Mouse (Mus musculus) heart, postnatal 14 days (tissue): ENCODE measurements around the gene Ttc41. TPM values are rescaled to one million over a fixed set of nuclear protein-coding genes. Genes with fewer than 3 reads are reported as not detected.

ENCODE experiments used
- DNase-seq, 2 experiments: peaks; one replicate each; pipeline ENCODE4 v3.0.0; 2021 to 2022
- intact Hi-C: fragments of 180-260 bp; cut with DNase I; formaldehyde crosslinking; loops from one replicate; pipeline ENCODE4 v1.15.1; 2025
- microRNA-seq, 2 experiments: library from miRNA; unstranded; fragments of <30 nt; microRNA quantifications; one replicate each; pipeline ENCODE4 v1.2.0; 2021 to 2022
- total RNA-seq, 2 experiments: library from RNA; stranded (reverse); gene quantifications; 2 replicates each; pipeline ENCODE4 v1.2.3; 2021

The Ttc41 gene
- total RNA-seq, 2 experiments from 2014 or later = 1.4 TPM

DNA sequence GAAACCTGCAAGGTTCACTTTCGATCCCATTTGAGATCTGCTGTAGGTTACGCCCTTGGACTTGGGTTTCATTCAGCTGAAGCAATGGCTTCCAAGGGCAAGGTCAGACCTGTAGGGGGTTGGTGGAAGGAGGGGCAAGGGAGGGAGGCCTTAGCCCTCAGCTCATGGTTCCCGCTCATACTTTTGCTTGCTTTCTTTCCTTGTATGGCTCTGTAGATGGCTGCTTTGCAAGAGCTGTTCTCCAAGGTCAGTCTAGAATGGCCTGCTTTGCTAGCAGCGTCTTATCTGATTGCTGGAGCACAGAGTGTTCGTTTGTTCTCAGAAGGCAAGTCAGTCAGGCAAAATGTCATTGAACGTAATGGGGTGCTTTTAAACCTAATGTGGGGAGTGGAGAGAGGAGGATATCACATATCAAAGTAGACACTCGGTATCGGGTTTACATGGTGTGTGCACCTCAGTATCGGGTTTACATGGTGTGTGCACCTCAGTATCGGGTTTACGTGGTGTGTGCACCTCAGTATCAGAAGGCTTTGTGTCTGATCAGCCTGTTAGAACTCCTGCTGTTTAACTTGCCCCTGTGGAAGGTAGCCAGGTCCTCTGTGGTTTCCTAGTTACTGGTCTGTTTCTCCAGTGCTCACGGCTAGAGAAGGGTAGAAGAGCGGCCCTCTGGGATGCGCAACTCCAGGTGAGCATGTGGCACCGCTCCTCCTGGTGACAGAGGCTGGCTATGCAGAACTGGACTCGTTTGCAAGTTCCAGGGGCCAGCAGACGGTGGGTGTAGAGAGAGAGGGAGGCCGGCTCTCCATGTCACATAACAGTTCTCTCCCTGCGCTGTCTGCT, 108.9 kb downstream of the Ttc41 start:
- intact Hi-C loops = loop anchor here (5.0 kb wide), 1 partner anchor 112 kb away; no protein-coding TSS in a partner anchor
- no peak for DNase-seq

DNA sequence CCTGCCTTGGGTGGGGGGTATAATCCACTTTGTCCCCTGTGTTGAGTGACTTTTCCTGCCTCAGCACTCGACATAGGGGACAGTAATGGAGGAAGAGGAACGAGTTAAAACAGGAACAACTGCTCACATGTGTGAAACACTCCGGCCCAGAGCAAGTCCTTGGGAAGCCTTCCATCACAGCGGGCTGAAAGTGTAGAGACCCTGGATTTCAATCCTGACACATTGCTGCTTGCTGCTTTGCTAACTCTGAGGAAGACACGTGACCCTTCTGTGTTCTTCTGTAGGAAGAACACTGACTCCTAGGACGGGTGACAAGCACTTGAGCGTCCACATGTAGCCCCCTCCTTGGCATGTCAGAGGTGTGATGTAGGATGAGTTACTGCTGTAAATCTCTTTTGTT, 109.5 kb downstream of the Ttc41 start:
- intact Hi-C loops = loop anchor here (5.0 kb wide), 1 partner anchor 113 kb away; no protein-coding TSS in a partner anchor
- DNase-seq = no peak

DNA sequence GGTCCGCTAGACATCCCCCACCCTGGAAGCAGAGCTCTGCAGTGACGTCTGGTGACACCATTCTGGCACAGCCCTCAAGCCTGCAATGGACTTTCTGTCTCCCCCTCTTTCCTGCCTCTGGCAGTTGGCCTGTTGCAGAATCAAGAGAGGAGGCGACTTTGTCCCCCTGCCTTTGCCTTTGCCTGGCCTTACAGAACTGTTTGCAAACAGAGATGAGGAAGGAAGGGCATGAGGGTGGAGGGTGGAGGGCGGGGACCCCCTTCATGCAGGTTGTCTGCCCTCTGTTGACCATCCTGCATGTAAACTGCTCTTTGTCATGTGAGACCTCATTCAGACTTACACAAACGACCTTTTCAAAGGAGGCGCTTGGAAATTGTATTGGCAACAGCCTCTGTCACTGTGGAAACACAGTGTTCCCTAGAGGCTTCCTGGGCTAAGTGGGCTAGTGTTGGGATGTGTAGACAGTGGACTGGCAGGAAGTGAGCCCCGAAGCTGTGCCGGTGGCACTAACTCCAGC, 114.1 kb downstream of the Ttc41 start:
- intact Hi-C loops = loop anchor here (2.0 to 5.0 kb wide), 2 partner anchors 37 to 117 kb away; no protein-coding TSS in a partner anchor
- DNase-seq = peak; percentile 42 to 69

DNA sequence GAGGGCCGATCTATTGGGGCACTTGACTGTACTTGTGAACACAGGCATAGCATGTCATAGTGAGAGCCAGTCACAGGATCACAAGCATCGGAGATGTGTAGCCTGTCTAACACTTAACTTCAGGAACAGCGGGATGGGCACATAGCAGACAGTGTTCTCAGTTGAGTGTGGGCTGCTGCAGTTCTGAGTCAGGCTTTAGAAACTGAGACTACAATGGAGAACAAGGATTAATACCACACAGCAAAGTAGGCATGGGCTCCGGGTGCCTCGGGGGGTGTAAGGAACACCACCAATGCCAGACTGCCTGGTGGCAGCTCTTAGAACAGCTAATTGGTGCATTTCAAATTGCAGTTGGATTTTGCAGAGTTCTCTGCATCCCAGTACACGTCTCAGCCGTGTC, 115.4 kb downstream of the Ttc41 start:
- DNase-seq = no peak
- intact Hi-C loops = loop anchor here (2.0 kb wide), 1 partner anchor 38 kb away; no protein-coding TSS in a partner anchor

DNA sequence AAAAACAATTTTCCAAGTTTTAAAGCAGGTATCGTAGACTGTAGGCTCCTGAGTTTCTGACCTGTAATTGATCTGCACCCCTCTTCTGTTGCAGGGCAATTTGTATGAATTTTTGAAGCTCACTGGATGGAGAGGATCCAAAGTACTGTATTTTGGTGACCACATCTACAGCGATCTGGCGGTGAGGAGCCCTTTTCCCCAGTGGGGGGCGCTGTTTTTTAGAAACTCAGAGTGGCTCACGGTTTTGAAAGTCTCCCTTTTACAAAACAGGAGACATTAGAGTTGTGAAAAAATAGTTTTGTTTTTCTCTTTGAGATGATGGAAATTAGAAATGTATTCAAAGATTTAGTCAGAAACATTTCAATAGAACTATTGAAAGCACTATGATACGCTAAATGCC, 118.5 kb downstream of the Ttc41 start:
- no peak for DNase-seq
- intact Hi-C loops = no loop called here

DNA sequence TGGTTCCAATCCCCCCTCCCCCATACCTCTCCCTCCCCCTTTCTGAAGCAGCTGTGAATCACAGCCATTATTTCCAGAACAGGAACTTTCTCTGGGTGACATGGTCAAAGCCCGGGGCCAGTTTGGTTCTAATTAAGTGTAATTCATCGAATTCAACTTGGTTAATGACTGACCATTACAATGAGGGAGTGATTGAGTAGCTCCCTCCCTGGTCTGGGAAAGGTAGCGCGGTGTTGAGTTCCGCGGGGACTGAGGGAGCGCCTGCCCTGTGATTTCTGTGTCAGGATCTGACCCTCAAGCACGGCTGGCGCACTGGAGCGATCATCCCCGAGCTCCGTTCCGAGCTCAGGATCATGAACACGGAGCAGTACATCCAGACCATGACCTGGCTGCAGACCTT, 119.3 kb downstream of the Ttc41 start:
- intact Hi-C loops = no loop called here
- no peak for DNase-seq

DNA sequence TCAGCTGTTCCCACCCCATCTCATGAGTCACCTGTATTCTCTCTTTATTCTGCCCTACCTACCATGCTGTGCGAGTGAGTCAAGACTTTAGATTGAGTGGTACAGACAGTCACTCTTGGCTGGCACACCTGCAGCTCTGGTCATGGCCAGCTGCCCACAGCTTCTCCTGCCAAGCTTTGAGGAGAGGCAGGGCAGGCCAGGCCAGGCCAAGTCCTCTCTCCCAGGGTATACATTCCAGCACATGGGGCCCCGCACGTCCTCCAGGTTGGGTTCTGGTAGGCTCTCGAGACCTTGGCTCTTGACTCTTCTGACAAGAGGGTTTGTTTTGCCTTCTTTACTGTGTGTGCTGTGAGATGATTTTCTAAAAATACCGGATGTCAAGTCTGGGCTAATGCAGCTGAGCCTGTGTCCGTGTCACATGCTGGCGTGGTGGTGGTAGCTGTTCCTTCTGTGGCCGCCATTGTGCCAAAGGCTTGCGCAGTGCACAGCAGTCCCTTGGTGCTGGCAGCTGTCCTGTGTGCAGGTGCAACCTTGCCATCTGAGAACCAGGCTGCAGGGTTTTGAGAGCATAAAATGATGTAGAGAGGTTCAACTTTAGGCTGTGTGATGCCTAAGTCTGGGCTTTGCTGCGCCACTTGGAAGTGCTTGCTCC, 120.4 kb downstream of the Ttc41 start:
- intact Hi-C loops = no loop called here
- DNase-seq = peak; percentile 76 to 83

Small RNA genes within 50 kb of the gene (microRNA-seq; reads per million reads assigned to microRNA genes)
- gene Gm25745 = 1.3 to 1.9 reads per million in 2 experiments

Other genes with a start within 250 kb of the Ttc41 start
- under 1 TPM; 0.32 to 0.36 TPM for gene Syn3, start 206.9 kb upstream of the Ttc41 start, total RNA-seq
- gene Hsp90b1, start 302 bp upstream of the Ttc41 start, total RNA-seq = 100 to 1,000 TPM; 220 to 280 TPM
- gene Gm49358, start 58.2 kb downstream of the Ttc41 start, total RNA-seq = 10 to 100 TPM in 1 of 2 experiments, 1 to 10 TPM in 1; 7.2 to 12.1 TPM
- 10 to 100 TPM; 28.2 to 31.6 TPM for gene Nt5dc3, start 73.2 kb downstream of the Ttc41 start, total RNA-seq